Mouse (Mus musculus): Measurements from ENCODE around the gene Gjb6. TPM values are rescaled to one million over a fixed set of nuclear protein-coding genes. Genes with fewer than 3 reads are reported as not detected.

Gjb6 gene
- total and polyA plus RNA-seq, 3 experiments: not detected

DNA sequence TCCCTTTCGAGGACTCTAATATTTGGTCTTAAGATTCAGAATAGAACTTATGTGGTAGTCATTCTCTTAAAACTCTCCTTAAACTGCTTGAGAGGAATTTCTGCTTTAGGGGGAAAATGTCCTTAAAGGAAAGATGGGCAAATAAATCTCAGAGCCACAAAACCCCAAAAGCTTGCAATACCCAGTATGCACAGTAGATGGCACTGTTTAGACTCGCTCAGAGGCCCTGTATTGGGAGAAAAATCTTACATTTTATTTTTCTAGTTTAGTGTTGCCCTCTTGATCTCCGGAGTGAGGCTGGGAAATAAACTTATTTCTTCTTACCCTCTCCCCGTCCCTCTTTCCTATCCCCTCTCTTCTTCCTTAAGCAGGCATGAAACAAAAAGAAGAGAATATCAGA, 24.2 kb downstream of the Gjb6 start:
- no peak overlapping the region for H3K9ac ChIP-seq (ENCODE audit: insufficient read depth, low read depth)
- DNase-seq (ENCODE audit: extremely low read depth): peak; percentile 66

GRCm38 (mm10) chr14:57107916-57108315, 25.5 kb downstream of the Gjb6 start:
- peaks cover 4% of the 10 kb centered on the region for H3K9me3 ChIP-seq (replicated peaks; ENCODE audit: low read length)
- no peaks in the 10 kb centered on the region for H3K36me3 ChIP-seq (replicated peaks in 1 of 2; ENCODE audit: control insufficient read depth in 1 of 2, insufficient read depth in 1 of 2, low read length in 1 of 2)
- no peak overlapping the region for H3K9ac ChIP-seq (ENCODE audit: insufficient read depth, low read depth)
- TF ChIP-seq MXI1 (IDR thresholded peaks at IDR 0.05; ENCODE audit: low read depth, low read length): no peak
- TF ChIP-seq ZC3H11A (IDR thresholded peaks at IDR 0.05; ENCODE audit: low read depth, low read length): no peak
- no peak for TF ChIP-seq GABPA (IDR thresholded peaks at IDR 0.05; ENCODE audit: insufficient replicate concordance, low read depth, low read length)
- TF ChIP-seq SIN3A (IDR thresholded peaks at IDR 0.05; ENCODE audit: low read length): no peak
- TF ChIP-seq TCF12 (IDR thresholded peaks at IDR 0.05; ENCODE audit: low read depth, low read length): no peak
- no peak for TF ChIP-seq NRF1 (IDR thresholded peaks at IDR 0.05; ENCODE audit: low read depth, low read length)
- no peak for TF ChIP-seq IRF4 (IDR thresholded peaks at IDR 0.05; ENCODE audit: low read depth, low read length)
- TF ChIP-seq MYC (IDR thresholded peaks at IDR 0.05; ENCODE audit: low read depth, low read length): no peak
- TF ChIP-seq PAX5 (IDR thresholded peaks at IDR 0.05; ENCODE audit: low read length): no peak
- no peak for TF ChIP-seq RAD21 (IDR thresholded peaks at IDR 0.05; ENCODE audit: low read depth, low read length)
- no peak overlapping the region for H3K4me2 ChIP-seq (ENCODE audit: insufficient read depth, low read depth, poor library complexity, severe bottlenecking)
- H3K27me3 ChIP-seq (replicated peaks): no peaks in the 10 kb centered on the region
- in situ Hi-C loops (cut with MboI; ENCODE audit: low pct_ligation_motif_present, low pct_unique_long_range_greater_than_20kb, low sequenced_read_pairs): no loop called here
- H3K4me1 ChIP-seq (ENCODE audit: control insufficient read depth in 1 of 2, insufficient read depth in 2 of 2): no peaks in the 10 kb centered on the region
- H3K4me3 ChIP-seq (replicated peaks in 1 of 3; ENCODE audit: low read depth in 2 of 3, low read length in 2 of 3, poor library complexity in 1 of 3): no peak overlapping the region
- DNase-seq (ENCODE audit: extremely low read depth): no peak
- no peak overlapping the region for H3K27ac ChIP-seq (ENCODE audit: insufficient read depth, low read depth)
- H3K79me2 ChIP-seq (replicated peaks; ENCODE audit: control insufficient read depth, extremely low read depth, insufficient read depth, poor library complexity, severe bottlenecking): no peaks in the 10 kb centered on the region
- dilution Hi-C loops (cut with MboI; ENCODE audit: extremely low pct_ligation_motif_present, extremely low pct_unique_long_range_greater_than_20kb, low sequenced_read_pairs): no loop called here

More for the DNA sequence above, 24.2 kb downstream of the Gjb6 start:
- no peaks in the 10 kb centered on the region for H3K36me3 ChIP-seq (replicated peaks in 1 of 2; ENCODE audit: control insufficient read depth in 1 of 2, insufficient read depth in 1 of 2, low read length in 1 of 2)
- H3K27ac ChIP-seq (ENCODE audit: insufficient read depth, low read depth): no peak overlapping the region
- H3K9me3 ChIP-seq (replicated peaks; ENCODE audit: low read length): peaks cover 1% of the 10 kb centered on the region
- peak; percentile 87 for TF ChIP-seq RAD21 (IDR thresholded peaks at IDR 0.05; ENCODE audit: low read depth, low read length)
- TF ChIP-seq MAX (IDR thresholded peaks at IDR 0.05; ENCODE audit: low read length): no peak
- TF ChIP-seq PAX5 (IDR thresholded peaks at IDR 0.05; ENCODE audit: low read length): no peak
- TF ChIP-seq SMC3 (IDR thresholded peaks at IDR 0.05; ENCODE audit: low read depth, low read length): peak; percentile 77
- no peak for TF ChIP-seq RCOR1 (conservative IDR thresholded peaks at IDR 0.05; ENCODE audit: low read depth, low read length)
- peak; percentile 83 to 90 for TF ChIP-seq CTCF (conservative IDR thresholded peaks at IDR 0.05 in 1 of 2, IDR thresholded peaks at IDR 0.05 in 1 of 2; ENCODE audit: low read depth in 2 of 2, low read length in 2 of 2)
- no peak for TF ChIP-seq SIN3A (IDR thresholded peaks at IDR 0.05; ENCODE audit: low read length)
- peaks cover 4% of the 10 kb centered on the region for H3K27me3 ChIP-seq (replicated peaks)
- H3K4me2 ChIP-seq (ENCODE audit: insufficient read depth, low read depth, poor library complexity, severe bottlenecking): no peak overlapping the region
- no peak overlapping the region for H3K4me3 ChIP-seq (replicated peaks in 1 of 3; ENCODE audit: low read depth in 2 of 3, low read length in 2 of 3, poor library complexity in 1 of 3)
- in situ Hi-C loops (cut with MboI; ENCODE audit: low pct_ligation_motif_present, low pct_unique_long_range_greater_than_20kb, low sequenced_read_pairs): no loop called here
- H3K79me2 ChIP-seq (replicated peaks; ENCODE audit: control insufficient read depth, extremely low read depth, insufficient read depth, poor library complexity, severe bottlenecking): no peaks in the 10 kb centered on the region
- dilution Hi-C loops (cut with MboI; ENCODE audit: extremely low pct_ligation_motif_present, extremely low pct_unique_long_range_greater_than_20kb, low sequenced_read_pairs): no loop called here
- H3K4me1 ChIP-seq (ENCODE audit: control insufficient read depth in 1 of 2, insufficient read depth in 2 of 2): peaks cover 0 to 4% of the 10 kb centered on the region in 2 experiments; a peak in 1 of 4 replicates

GRCm38 (mm10) chr14:57107091-57107490, 26.3 kb downstream of the Gjb6 start:
- dilution Hi-C loops (cut with MboI; ENCODE audit: extremely low pct_ligation_motif_present, extremely low pct_unique_long_range_greater_than_20kb, low sequenced_read_pairs): no loop called here
- no peaks in the 10 kb centered on the region for H3K27me3 ChIP-seq (replicated peaks)

More at GRCm38 (mm10) chr14:57107091-57107490, 26.3 kb downstream of the Gjb6 start:
- DNase-seq (ENCODE audit: extremely low read depth): no peak
- Histone ChIP-seq H3K4me2 (ENCODE audit: insufficient read depth, low read depth, poor library complexity, severe bottlenecking) (no peak overlapping the region), H3K27ac (ENCODE audit: insufficient read depth, low read depth) (no peak overlapping the region), H3K4me3 (replicated peaks in 1 of 3; ENCODE audit: low read depth in 2 of 3, low read length in 2 of 3, poor library complexity in 1 of 3) (no peak overlapping the region), H3K79me2 (replicated peaks; ENCODE audit: control insufficient read depth, extremely low read depth, insufficient read depth, poor library complexity, severe bottlenecking) (no peaks in the 10 kb centered on the region), H3K9me3 (replicated peaks; ENCODE audit: low read length) (peaks cover 4% of the 10 kb centered on the region), H3K9ac (ENCODE audit: insufficient read depth, low read depth) (no peak overlapping the region), H3K4me1 (ENCODE audit: control insufficient read depth in 1 of 2, insufficient read depth in 2 of 2) (no peaks in the 10 kb centered on the region), H3K36me3 (replicated peaks in 1 of 2; ENCODE audit: control insufficient read depth in 1 of 2, insufficient read depth in 1 of 2, low read length in 1 of 2) (no peaks in the 10 kb centered on the region)
- TF ChIP-seq USF1 (IDR thresholded peaks at IDR 0.05; ENCODE audit: low read depth, low read length) (no peak), MXI1 (IDR thresholded peaks at IDR 0.05; ENCODE audit: low read depth, low read length) (no peak), ZKSCAN1 (IDR thresholded peaks at IDR 0.05; ENCODE audit: borderline replicate concordance, low read depth, low read length) (no peak), NRF1 (IDR thresholded peaks at IDR 0.05; ENCODE audit: low read depth, low read length) (no peak), NELFE (IDR thresholded peaks at IDR 0.05; ENCODE audit: low read depth, low read length) (no peak), SMC3 (IDR thresholded peaks at IDR 0.05; ENCODE audit: low read depth, low read length) (no peak)
- in situ Hi-C loops (cut with MboI; ENCODE audit: low pct_ligation_motif_present, low pct_unique_long_range_greater_than_20kb, low sequenced_read_pairs): no loop called here

All from CH12.LX (cell line).